Mouse (Mus musculus) left cerebral cortex, postnatal 14 days (tissue): ENCODE measurements around the gene Traip. TPM values are rescaled to one million over a fixed set of nuclear protein-coding genes. Genes with fewer than 3 reads are reported as not detected.
A peak's percentile ranks its signal among the peaks of the same experiment; 100 is the strongest.
"Not testable (repeated sequence)": the region's sequence is repeated elsewhere in the genome, so short reads cannot be mapped to it uniquely, and the experiment has no call there.

Source experiments
- DNase-seq, 2 experiments: peaks; one replicate each; pipeline ENCODE4 v3.0.0; 2021 to 2022; ENCODE audit warnings: low spot score in 2 of 2, mixed read lengths in 1 of 2
- intact Hi-C: fragments of 180-260 bp; cut with DNase I; formaldehyde crosslinking; loops from one replicate; pipeline ENCODE4 v1.15.1; 2025
- total RNA-seq, 2 experiments: library from RNA; stranded (reverse); gene quantifications; 2 replicates each; pipeline ENCODE4 v1.2.3; 2021

Traip gene
- total RNA-seq, 2 experiments from 2014 or later: 9.3 to 12.0 TPM

DNA sequence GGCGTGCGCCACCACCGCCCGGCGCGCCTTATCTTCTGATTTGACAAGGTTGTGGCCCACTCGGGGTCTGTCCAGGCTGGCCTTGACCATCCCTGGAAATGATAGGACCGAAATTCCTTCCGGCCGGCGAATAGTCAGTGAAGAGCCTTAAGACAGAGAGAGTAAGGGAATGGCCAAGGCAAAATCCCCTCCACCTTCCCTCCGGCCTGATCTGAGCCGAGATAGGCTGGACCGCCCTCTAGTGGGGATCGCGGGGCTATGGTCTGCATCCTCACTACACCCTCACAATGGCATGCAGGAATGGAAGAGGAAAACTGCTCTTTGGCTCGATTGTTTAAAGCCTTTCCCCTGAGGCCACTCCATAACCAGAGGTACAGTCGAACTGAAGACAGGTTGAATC is 36.4 kb downstream of the Traip start:
- DNase-seq: peak; percentile 71 to 78
- intact Hi-C loops: no loop called here

DNA sequence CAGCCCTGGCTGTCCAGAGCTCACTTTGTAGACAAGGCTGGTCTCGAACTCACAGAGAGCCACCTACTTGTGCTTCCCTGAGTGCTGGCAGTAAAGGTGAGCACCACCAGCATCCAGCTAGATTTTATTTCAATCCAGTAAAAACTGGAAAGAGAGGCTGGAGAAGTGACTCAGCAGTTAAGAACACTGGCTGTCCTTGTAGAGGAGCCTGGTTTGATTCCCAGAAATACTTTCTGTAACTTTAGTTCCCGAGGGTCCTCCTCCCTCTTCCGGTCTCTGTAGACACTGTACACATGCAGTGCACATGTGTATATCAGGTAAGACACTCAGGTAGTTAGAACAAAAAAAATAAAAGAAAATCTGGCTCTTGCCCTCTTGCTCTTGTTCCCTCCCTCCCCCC is 38.0 kb downstream of the Traip start:
- intact Hi-C loops: no loop called here
- no peak for DNase-seq

DNA sequence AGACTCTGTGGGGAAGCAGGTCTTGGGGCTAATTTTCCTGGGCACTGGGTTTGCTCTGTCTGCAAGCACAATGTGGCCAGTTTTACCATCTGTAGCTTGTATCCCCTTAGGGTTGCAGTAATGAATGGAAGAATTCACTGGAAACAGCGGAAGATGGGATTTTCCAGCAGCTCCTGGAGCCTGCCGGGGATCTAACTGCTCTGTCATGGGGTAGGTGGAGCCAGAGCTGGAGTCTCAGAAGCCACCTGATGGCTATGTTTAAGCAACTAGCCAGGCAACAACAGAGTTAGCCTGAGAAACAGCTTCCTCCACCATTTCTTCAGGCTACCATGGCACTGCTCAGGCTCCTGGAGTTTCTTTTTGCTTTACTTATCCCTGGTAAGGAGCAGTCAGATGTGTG is 42.3 kb downstream of the Traip start, which contains the start of gene Cdhr4:
TSS of gene Cdhr4 (plus strand) at position 301 of the 400 bp plus-strand sequence.
- intact Hi-C loops: no loop called here
- no peak for DNase-seq

DNA sequence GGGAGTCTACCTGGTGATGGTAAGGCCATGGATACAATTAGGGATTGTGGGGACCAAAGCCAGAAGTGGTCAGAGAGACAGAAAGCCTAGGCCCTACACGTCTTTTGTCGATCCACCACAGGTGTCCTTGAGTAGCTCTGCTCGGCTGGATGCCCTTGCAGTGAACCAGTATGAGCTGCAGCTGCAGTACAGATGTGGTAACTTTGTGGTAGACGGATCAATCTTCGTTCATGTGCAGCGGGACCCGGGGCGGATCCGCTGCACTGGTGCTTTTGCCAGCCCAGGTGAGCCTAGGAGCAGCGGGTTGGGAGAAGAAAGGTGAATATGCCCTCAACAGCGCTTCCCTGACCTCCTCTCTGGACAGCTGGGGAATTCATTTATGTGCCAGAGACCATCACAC is 43.1 kb downstream of the Traip start:
- intact Hi-C loops: no loop called here
- DNase-seq: no peak

DNA sequence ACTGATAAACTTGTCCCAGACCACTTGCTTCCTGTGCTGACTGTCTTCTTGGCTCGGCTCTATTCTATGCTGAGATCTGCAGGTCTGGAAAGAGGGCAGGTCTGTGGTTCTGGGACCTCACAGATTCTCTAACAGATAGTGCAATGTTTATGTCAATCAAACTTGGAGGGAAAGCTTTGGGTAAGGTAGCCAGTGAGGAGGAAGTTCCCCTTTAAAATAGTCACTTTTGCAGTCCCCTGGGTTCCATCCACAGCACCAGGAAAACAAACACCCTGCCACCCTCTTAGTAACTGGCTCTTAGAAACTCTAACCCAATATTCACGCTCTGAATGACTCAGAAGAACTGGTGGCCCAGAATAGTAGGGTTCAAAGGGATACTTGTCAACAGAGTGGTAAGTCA is 44.5 kb downstream of the Traip start:
- DNase-seq: no peak
- intact Hi-C loops: no loop called here

DNA sequence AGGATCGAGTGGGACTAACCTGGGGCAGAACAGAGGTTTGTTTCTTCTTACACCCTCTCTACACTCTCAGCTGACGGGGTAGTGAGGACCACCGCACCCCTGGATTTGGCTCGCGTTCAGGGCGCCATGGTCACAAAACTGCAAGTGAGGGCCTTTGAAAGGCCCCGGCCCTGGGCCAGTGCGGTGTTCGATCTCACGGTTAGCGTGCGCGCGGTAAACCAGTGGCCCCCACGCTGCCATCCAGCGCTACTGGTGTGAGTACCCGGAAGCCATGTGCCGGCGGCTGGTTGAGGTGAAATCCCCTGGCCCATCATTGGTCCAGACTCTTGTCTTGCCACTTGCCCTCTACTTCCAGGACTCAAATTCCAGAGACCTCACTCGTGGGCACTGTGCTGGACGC is 45.6 kb downstream of the Traip start:
- DNase-seq: no peak
- intact Hi-C loops: no loop called here

DNA sequence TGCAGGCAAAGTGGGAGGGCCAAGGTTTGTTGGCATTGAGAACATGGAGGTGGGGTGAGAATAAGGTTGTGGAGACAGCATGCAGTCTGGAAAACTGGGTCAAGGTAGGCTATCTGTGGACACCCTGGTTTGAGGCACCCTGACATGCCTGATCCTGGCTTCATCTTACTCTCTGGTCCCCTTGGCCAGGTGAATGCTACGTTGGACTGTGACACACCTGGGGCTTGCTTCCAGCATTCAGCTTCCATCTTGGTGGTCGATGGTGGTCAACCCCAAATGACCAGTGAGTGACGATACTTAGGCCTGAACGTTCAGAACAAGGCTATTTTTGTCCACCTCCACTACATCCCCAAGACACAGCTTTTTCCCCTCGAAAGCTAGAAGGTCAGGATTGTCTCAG is 46.1 kb downstream of the Traip start, which contains the start of gene Gm20662:
TSS of gene Gm20662 (plus strand) at position 301 of the 400 bp plus-strand sequence.
- intact Hi-C loops: no loop called here
- DNase-seq: no peak

DNA sequence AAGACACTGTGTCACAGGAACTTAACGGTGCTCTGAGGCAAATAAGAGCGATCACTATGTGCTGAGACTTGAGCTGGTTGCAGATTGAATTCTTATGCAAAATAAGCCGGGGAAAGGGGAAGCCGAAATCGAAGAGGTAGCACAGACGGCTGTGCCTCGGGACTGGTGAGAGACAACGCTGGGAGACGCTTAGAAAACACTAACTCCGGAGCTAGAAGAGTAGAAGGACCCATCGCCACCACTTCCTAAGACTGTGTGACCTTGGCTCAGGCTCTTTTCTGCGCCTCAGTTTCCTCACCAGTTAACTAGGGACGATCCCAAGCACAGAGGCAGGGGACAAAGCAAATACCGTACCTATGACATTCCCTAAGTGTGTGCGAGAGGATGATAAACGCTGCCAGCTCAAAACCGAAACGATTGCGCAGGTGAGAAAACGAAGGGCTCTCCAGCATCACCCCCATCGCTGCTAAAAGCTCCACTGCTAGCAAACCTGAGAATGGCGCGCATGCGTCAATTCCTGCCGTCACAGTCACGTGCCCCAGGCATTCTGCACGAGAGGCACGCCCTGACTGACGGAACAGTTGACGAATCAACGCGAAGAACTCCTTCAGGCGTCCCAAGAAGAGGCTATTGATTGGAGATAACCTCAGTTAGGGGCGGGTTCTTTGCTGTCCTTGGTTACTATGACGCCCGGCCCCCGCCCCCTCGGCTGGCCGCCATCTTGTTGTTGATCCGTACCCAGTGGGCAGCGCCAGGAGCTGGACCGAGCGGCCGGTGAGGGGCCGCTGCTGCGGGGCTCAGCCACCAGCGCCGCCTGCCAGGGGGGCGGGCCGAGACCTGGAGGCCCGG is 52.2 kb downstream of the Traip start, which contains the start of gene Ip6k1:
TSS of gene Ip6k1 (plus strand) at position 580 of the 849 bp plus-strand sequence.
- intact Hi-C loops: no loop called here
- peak; percentile 100 for DNase-seq

DNA sequence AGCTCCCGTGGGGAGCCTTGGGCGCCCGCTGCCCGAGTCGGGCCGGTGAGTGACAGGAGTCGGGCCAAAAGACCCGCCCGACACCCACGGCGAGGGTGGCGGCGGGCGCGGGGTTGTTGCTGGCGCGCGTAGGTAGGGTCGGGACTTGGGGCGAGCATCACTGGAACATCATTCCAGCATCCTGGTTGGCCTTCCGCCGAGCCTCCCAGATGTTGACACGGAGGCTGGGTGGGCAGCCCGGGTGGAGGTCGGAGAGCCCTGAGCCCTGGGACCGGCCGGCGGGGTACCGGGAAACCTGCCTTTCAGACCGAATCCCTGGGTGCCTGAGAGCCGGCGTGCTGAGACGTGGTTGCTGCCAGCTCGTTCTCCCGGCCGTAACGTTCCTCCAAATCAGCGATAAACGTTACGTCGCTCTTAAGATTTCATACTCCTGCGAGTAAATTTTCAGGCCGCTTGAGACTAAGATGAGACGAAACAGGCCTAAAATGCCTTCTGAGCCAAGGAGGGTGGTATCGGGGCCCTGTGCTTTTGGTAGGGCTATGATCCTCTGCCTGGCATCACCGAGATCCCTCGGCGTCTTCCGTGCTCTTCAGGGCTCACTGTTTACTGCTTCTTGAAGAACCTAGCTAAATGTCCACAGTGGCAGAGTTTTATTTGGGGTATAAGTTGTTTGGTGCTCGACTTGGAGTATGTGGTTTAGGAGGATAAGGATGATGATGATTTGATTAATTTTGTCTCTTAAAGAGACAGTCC is 53.0 kb downstream of the Traip start:
- DNase-seq: no peak

DNA sequence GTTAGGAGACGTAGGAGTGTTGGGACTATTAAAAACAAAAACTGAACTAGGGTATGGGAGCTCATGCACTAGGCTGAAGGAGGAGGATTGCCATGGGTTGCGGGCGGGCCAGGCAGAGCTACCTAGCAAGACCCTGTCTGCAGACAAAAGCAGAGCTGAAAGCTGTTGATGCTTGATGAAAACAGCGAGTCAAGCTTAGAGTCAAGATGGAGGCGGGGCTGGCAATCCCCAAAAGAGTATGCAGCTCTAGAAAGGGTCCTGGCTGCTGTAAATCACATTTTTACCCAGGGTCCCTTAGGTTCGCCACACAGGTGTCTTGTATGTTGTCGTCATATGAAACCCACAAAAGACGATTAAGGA is 53.6 kb downstream of the Traip start:
- intact Hi-C loops: no loop called here
- peak in 1 of 2 experiments; percentile 34 for DNase-seq

More for the DNA sequence above, 53.0 kb downstream of the Traip start:
- intact Hi-C loops: no loop called here

DNA sequence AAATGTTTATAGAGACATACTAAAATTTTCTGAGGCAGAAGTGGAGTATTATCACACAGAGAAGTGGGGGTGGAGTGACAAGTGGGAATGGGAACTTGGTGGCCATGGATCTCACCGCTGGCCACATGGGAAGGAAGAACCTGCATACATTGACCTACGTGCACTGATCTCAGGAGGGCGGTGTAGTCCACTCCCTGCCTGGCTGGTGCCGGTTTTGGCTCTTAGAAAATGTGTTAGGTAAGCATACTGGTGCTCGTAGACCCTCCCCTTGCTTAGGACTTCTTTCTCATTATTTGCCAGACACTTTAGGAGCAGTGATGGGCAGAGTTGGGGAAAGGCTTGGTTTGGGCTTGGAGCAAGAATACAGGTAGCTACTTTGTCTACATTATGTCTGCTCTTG is 58.1 kb downstream of the Traip start:
- DNase-seq: no peak
- intact Hi-C loops: no loop called here

DNA sequence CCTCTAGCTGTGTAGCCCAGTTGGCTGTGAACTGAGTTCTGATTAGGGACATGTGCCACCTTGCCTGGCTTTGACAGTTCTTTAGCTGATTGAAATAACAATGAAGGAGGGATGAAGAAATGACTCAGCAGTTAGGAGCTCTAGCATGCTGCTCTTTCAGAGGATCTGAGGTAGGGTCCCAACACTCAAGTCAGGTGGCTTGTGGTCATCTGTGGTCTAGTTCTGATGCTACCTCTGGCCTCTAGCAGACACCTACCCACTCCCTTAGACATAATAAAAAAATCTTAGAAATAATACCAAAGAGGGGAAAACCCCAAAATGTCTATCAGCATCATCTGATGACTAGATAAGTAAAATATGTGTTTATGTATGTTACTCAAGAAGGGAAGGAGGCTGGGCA is 60.4 kb downstream of the Traip start:
- intact Hi-C loops: no loop called here
- no peak for DNase-seq

DNA sequence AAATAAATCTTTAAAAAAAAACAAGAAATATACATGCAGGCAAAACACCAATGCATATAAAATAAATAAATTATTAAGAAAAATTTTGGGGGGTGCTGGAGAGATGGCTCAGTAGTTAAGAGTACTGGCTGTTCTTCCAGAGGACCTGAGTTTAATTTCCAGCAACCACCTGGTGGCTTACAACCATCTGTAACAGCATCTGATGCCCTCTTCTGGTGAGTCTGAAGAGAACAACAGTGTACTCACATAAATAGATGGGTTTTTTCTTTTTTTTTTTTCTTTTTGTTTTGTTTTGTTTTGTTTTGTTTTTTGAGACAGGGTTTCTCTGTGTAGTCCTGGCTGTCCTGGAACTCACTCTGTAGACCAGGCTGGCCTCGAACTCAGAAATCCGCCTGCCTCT is 63.6 kb downstream of the Traip start:
- intact Hi-C loops, DNase-seq: not testable (repeated sequence)

DNA sequence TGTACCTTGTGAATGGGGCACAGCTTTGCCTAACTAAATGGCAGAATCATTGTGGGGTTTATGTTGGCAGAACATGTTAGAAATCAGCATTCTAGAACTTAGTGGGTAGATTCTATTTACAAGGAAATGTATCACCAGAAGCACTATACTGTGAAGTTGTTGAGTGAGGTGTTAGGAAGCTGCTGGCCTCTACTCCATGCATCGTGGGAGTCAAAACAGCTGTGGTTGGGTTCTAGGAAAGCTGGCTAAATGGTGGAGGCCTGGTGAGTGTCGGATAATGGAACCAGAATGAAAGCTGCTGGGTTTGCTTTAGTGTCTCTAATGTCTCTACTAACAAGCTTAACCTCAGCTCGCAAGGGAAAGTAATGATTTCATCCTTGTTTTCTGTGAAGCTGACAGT is 67.2 kb downstream of the Traip start:
- intact Hi-C loops: no loop called here
- peak in 1 of 2 experiments; percentile 41 for DNase-seq

DNA sequence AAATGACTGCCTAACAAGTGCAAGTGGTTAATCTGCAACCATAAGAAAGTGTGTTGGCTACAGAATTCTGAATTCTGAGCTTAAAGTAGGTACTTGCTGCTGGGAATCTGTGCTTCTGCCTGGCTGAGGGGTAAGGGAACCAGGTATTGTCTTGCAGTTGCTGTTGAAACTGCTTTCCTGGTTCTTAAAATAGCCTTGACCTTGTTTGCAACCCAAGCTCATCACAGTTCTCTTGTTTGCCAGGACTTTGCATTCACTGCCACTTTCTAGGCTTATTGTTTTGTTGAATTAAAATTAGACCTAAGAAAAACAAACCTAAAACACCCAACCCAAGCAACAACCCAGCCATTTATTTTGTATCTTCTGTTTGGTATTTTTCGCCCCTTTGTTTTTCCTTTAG is 70.8 kb downstream of the Traip start:
- intact Hi-C loops: no loop called here
- DNase-seq: no peak

Other genes starting within 250 kb of the Traip start
- 10 to 100 TPM; 11.7 to 16.2 TPM for gene Sema3f, start 239.7 kb upstream of the Traip start, total RNA-seq
- gene Rbm5, start 179.1 kb upstream of the Traip start, total RNA-seq: 100 to 1,000 TPM; 147 to 166 TPM
- gene Rbm6, start 76.9 kb upstream of the Traip start, total RNA-seq: 10 to 100 TPM; 57.0 to 57.8 TPM
- 10 to 100 TPM; 21.2 to 21.9 TPM for gene Mon1a, start 62.0 kb upstream of the Traip start, total RNA-seq
- gene Mst1r, start 43.3 kb upstream of the Traip start, total RNA-seq: 1 to 10 TPM; 1.2 to 1.7 TPM
- gene Actl11, start 21.7 kb upstream of the Traip start, total RNA-seq: not detected
- gene Camkv, start 14.5 kb upstream of the Traip start, total RNA-seq: 100 to 1,000 TPM; 382 to 398 TPM
- gene Uba7, start 25.4 kb downstream of the Traip start, total RNA-seq: 1 to 10 TPM; 3.6 to 4.2 TPM
- under 1 TPM in 1 of 2 experiments, not detected in 1; 0.79 TPM for gene Gm20661, start 32.9 kb downstream of the Traip start, total RNA-seq
- gene Inka1, start 35.7 kb downstream of the Traip start, total RNA-seq: 1 to 10 TPM; 2.7 to 3.1 TPM
- 1 to 10 TPM; 1.7 to 1.9 TPM for gene Cdhr4, start 42.4 kb downstream of the Traip start, total RNA-seq
- gene Gm20662, start 46.2 kb downstream of the Traip start, total RNA-seq: 1 to 10 TPM; 2.1 to 3.2 TPM
- gene Ip6k1, start 52.4 kb downstream of the Traip start, total RNA-seq: 100 to 1,000 TPM; 175 to 179 TPM
- 10 to 100 TPM; 19.0 to 22.1 TPM for gene Gmppb, start 99.1 kb downstream of the Traip start, total RNA-seq
- 1 to 10 TPM; 1.5 to 2.0 TPM for gene Amigo3, start 103.0 kb downstream of the Traip start, total RNA-seq
- not detected for gene Mst1, start 130.3 kb downstream of the Traip start, total RNA-seq
- 100 to 1,000 TPM in 1 of 2 experiments, 10 to 100 TPM in 1; 93.9 to 103 TPM for gene Rnf123, start 133.2 kb downstream of the Traip start, total RNA-seq
- gene Apeh, start 144.5 kb downstream of the Traip start, total RNA-seq: 10 to 100 TPM; 33.3 to 35.4 TPM
- gene Bsn, start 240.2 kb downstream of the Traip start, total RNA-seq: 100 to 1,000 TPM; 223 to 244 TPM